Mouse (Mus musculus) megakaryocyte-erythroid progenitor cell, adult 5-6 weeks (primary cell): ENCODE measurements at regions not wholly inside any gene's neighbourhood (a gene's known extent, or its start where the extent isn't known, plus 50 kb on each side); places are given as distances from the start of the nearest gene placed in this dataset.

Source experiments
- ATAC-seq: replicated peaks from 2 replicates; pipeline ENCODE4 v1.8.0; 2016; ENCODE audit warnings: mild to moderate bottlenecking, inconsistent platforms; ENCODE audit not compliant: severe bottlenecking, poor library complexity, low FRiP score, low TSS enrichment

GRCm38 (mm10) chr15:51679186-51679902 lies 2205.4 kb upstream of the Gm7489 start:
- ATAC-seq = no peak

DNA sequence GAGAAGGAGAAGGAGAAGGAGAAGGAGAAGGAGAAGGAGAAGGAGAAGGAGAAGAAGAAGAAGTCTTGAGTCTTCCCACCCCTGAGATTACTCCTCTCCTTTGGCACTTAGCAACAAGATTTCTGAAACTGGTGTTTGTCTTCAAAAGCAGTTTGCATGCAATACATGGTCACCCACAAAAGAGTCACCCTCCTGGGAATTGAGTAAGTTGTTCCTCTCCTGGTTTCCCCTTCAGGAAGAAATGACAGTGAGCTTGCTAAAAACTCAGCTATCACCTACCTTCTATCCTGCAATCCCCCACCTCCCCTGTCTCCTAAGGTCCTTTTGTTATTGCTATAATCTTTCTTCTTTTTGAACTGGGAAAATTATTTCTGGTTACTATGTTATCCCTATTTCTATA lies 2204.2 kb upstream of the Gm7489 start:
- no peak for ATAC-seq

DNA sequence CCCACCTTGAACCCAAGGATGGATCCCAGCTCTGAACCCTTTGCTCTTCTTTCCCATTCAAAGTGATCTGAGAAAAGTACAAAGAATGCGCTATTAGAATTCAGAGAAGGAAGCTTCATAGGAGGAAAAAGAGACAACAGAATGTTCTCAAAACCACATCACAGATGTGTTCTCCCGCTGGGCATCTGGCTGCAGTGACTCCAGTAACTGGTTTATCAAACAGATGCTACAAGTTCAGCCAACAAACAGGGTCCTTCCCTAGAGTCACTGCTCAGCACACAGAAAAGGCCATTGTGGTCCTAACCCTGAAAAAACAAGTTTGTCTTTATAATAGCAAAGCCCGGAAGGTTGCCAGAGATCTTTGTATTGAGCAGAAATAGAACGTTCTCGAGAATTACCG lies 2203.5 kb upstream of the Gm7489 start:
- ATAC-seq = no peak

DNA sequence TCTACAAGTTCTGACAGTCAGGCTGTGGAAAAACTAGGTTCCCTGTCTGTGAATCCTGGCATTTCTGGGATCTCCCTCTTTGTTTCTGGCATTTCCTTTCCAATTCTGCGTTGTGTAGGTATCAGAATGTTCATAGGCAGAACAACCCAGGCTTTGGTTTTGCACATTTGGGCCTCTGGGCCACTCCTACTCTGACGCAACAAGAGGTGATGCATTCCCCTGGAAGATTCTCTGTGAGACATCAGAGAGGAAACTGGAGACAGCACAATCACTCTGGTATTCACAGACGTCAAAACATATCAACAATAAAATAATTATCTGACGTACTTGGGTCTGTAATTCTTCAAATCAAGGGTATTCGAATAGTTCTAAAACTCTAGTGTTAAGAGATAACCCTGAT lies 2202.4 kb upstream of the Gm7489 start:
- ATAC-seq = no peak

GRCm38 (mm10) chr15:51687007-51687540 lies 2197.6 kb upstream of the Gm7489 start:
- ATAC-seq = no peak

- ATAC-seq = no peak
These were observed 2195.2 kb upstream of the Gm7489 start for GRCm38 (mm10) chr15:51689498-51689897.

GRCm38 (mm10) chr15:51692671-51693070 lies 2192.0 kb upstream of the Gm7489 start:
- no peak for ATAC-seq

DNA sequence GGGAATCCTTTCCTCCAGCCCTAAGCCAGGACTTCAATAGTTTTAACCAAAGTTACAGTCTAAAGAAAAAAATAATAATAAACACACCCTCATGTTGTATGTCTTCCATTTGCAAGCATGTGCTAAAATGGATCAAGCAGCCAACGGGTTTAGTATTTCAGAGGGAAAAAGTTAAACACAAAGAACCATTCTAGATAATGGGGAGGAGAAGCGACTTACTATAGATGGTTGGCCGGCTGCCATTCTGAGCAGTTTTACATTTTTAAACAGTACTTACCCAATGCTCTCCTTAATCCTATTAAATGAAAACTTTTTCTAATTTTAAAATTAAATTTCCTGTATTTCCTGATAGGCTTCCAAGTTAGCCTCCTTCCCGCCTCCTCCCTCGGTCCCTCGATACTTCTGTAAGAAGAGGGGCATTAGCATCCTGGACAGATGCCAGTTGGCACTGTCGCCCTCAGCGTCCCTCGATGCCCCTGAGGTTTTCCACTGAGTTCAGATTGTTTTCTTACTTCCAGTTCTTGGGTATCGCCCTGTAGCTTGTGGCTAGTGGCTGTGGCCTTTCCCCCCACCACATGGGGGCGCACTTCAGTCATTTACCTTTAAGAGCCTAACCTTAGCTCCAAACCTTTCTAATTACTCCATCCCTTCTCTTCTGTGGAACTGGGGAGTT lies 2188.2 kb upstream of the Gm7489 start:
- peak; percentile 82 for ATAC-seq

- ATAC-seq = no peak
These were observed 2180.5 kb upstream of the Gm7489 start for GRCm38 (mm10) chr15:51704198-51704597.

DNA sequence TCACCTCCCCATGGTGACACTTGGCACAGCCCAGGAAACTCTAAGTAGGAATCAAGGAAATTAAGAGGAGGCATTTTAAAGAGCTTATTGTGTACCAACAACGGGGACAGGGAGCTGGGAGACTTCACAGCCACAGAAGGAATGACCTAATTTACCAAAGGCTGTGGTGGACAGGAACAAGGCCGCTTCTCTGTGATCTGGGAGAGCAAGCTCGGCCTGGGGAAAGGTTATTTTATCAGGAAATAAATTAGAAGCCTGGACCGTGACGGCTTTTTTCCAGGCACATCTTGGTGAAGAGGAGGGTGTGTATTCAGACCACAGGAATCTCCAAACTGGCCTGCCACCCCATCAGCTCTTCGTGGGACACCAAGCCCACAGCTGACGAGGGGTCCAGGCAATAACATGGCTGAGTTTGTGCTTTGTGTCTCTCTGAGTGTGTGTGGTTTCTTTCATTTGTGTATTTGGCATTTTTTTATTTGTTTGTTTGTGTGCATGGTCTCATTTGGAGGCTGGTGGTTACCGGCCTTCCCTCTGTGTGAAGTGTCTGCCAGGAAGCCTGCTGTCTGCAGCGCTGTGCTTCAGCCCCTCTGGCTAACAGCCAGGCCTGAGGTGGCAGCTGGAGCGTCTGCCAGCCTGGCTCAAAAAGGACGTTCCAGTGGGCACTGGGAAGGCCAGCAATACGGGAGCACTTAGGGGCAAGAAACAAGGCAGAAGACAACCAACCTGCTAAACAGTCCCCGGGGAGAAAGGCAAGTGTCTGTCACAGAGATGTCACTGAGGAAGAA lies 2174.6 kb upstream of the Gm7489 start:
- no peak for ATAC-seq

GRCm38 (mm10) chr15:51720873-51721308 lies 2163.8 kb upstream of the Gm7489 start:
- ATAC-seq = no peak

DNA sequence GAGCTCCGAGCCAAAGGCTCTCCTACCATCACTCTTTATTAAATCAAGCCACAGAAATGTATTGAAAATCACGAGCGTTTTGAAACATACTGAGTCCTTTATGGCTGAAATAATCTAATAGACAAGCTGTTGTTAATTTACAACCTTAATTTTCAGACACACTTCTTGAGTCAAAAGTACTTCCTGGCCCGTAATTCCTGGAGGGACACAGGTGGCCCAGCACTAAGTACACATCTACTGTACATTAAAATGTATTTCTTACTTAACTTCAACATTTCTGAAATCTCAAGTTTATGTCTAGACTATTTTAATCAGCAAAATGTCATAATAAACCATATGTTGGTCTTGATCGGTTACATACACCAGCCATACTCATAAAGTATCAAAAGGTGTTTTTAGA lies 2163.3 kb upstream of the Gm7489 start:
- ATAC-seq = no peak

DNA sequence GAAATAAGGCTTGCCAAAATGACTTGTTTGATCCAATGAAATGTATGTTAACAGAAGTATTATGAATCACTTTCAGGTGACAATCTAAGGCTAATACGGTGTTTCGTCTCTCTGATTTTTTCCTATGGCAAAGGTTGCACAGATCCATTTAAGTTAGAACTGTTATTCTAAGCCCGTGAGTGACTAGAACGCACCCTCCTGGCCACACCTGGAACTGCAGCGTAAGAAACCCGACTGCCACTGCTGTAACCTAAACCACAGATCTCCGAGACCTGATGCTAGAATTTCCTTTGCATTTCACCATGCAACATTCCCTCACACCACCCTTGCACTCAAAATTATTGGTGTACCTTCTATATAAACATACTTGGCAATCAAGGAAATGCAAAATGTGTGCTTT lies 2160.6 kb upstream of the Gm7489 start:
- ATAC-seq = 0 out of 2 replicates have a peak, but pooled peaks have one; percentile 65

- ATAC-seq = no peak
These were observed 2159.2 kb upstream of the Gm7489 start for GRCm38 (mm10) chr15:51725457-51725856.

GRCm38 (mm10) chr15:51730106-51730505 lies 2154.6 kb upstream of the Gm7489 start:
- no peak for ATAC-seq

DNA sequence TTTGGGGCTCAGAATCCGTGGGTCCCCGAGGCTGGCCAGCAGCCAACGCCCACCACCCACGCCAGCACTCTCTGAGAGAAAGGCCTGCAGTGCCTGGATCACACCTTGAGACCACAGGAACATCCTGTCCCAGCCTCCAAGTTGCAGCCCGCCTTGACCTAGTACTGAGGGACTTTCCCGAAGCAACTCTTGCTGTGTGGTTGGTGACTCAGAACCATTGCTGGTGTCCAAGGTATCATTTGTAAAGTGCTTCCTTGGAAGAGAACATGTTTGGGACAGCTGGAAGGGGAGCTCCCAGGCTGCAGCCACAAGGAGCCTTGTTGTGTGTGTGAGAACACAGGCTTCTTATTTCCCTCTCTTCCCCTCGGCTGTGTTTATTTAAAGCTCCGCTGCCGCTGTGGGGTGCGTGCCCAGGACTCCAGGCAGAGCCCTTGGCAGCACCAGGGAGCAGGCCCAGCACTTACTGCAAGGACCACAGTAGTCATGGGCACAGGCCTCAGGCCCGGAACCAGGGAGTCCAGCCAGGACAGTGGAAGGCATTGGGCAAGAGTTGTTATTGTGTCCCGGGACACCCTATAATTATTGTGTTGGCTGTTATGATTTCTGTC lies 2153.8 kb upstream of the Gm7489 start:
- no peak for ATAC-seq

DNA sequence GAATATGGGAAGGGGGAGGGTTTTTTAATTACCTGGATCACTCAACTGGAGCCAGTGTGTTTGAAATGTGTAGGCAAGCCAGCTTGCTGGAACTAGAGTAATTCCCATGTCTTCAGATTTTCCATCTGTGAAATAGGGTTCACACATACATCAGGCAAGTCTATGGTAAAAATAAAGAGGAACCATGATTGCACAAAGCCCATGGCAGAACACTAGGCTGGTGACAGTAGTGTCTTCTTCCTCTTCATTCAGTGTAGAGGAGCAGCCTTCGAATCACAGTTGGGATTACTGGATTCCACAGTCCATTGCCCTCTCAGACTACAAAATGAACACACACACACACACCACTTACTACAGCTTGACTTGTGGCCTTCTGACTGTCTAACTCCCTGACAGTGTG lies 2150.5 kb upstream of the Gm7489 start:
- ATAC-seq = no peak
